Mouse (Mus musculus): ENCODE measurements around the gene S100a3. TPM values are rescaled to one million over a fixed set of nuclear protein-coding genes. Genes with fewer than 3 reads are reported as not detected.
A peak's percentile ranks its signal among the peaks of the same experiment; 100 is the strongest.

The S100a3 gene
- polyA plus RNA-seq, 1 experiment from 2014 or later: 1.1 TPM

DNA sequence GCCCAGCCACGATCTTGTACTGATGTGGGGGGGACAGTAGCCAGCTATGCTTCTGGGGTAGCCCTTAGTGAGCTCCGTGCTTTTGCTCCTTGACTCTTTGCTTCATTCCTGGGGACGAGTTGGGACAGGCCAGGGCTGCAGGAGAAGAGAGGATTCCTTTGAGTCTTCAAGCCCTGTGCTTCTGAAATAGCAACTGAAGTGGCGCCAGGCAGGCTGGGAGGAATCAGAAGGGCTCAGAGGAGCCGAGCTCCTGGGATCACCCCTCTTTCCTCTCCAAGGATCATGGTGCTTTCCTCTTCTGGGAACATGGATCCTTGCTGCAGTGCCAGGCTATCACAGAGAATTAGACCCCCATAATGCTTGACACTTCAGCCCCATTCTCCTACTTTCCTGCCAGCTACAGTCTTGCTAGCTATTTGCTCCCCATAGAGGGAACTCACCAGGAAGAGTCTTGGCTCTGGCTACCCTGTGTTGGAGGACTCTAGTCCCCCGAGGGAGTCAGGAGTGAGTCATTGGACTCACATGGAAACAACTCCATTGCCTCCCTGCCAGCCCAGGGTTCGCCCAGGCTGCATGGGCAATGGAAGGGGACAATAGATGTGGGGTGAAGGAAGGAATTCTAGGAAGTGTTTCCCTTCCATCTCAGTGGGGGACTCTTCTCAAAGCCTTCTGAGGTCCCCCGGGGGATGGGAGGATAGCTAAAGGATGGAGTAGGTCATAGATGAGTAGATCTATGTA lies 40.2 kb downstream of the S100a3 start:
- WGBS: 72% methylated on average over 8 of the region's 8 CpGs
- no peak for ATAC-seq
- no peaks in the 10 kb centered on the region for H3K27me3 ChIP-seq (replicated peaks; ENCODE audit: insufficient read depth, low read length)
- H3K27ac ChIP-seq (ENCODE audit: low read length): no peak overlapping the region
- H3K4me3 ChIP-seq (ENCODE audit: low read depth, low read length): no peak overlapping the region
- DNase-seq (ENCODE audit: low spot score): no peak
- H3K9ac ChIP-seq (replicated peaks; ENCODE audit: low read depth): no peak overlapping the region
- no peak for TF ChIP-seq CTCF (IDR thresholded peaks at IDR 0.05)
- TF ChIP-seq EP300 (IDR thresholded peaks at IDR 0.05): no peak
- H3K4me1 ChIP-seq (ENCODE audit: insufficient read depth, low read depth, low read length): peaks cover 9% of the 10 kb centered on the region
- no peaks in the 10 kb centered on the region for H3K9me3 ChIP-seq (ENCODE audit: low read length)
- no peaks in the 10 kb centered on the region for H3K36me3 ChIP-seq (ENCODE audit: insufficient read depth, low read length)
- no peak overlapping the region for H3K4me2 ChIP-seq (replicated peaks; ENCODE audit: low read depth, low read length)

DNA sequence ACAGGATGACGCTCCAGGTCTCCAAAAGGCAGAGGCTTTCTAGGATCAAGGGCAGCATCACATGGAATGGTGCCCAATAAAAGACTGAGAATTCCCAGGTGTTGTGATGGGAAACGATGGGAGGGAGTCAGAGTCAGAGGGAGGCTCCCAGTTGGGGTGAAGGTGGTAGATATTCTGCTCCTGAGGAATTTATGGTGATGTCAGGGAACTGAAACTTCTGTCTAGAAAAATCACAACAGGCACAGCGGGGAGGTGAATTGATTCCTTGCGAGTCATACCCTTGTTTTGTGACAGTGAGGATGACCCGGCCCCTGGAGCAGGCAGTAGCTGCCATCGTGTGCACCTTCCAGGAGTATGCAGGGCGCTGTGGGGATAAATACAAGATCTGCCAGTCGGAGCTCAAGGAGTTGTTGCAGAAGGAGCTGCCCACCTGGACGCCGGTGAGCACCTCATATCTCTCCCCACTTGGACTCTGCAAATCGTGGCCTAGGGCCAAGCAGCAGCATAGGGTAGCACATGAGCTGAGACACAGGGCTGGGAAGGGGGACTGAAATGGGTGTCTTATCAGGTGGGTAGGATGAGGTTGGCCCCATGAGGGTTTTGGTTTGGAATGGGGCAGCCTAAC lies 41.2 kb downstream of the S100a3 start, which contains the start of gene Gm42674:
Gene Gm42674 (plus strand): TSS at position 419 of the 625 bp plus-strand sequence.
- WGBS: 70% methylated on average over 11 of the region's 11 CpGs
- H3K27me3 ChIP-seq (replicated peaks; ENCODE audit: insufficient read depth, low read length): no peaks in the 10 kb centered on the region
- H3K27ac ChIP-seq (ENCODE audit: low read length): no peak within 1 kb of the TSS
- TF ChIP-seq EP300 (IDR thresholded peaks at IDR 0.05): no peak
- no peak for TF ChIP-seq CTCF (IDR thresholded peaks at IDR 0.05)
- no peak within 1 kb of the TSS for H3K9ac ChIP-seq (replicated peaks; ENCODE audit: low read depth)
- peaks cover 9% of the 10 kb centered on the region for H3K4me1 ChIP-seq (ENCODE audit: insufficient read depth, low read depth, low read length)
- no peak within 1 kb of the TSS for H3K4me3 ChIP-seq (ENCODE audit: low read depth, low read length)
- no peaks in the 10 kb centered on the region for H3K9me3 ChIP-seq (ENCODE audit: low read length)
- H3K4me2 ChIP-seq (replicated peaks; ENCODE audit: low read depth, low read length): no peak within 1 kb of the TSS
- DNase-seq (ENCODE audit: low spot score) (no peak), ATAC-seq (no peak)
- no peaks in the 10 kb centered on the region for H3K36me3 ChIP-seq (ENCODE audit: insufficient read depth, low read length)

DNA sequence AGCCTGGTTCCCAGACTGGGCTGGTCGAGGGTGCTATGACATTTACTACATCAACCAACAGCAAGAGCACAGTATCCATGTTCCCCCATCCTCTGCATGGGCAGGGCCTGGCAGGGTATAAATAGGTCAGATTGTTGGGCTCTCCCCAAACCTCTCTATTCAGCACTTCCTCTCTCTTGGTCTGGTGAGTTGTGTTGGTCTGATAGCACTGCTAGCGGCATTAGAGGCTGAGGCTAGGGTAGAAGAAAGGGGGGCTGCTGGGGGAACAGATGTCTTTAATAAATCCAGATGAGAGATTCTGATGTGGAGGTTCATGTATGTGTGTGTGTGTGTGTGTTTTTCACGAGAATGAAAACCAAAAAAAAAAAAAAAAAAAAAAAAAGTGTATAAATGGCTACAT lies 43.2 kb downstream of the S100a3 start, which contains the start of gene S100a4:
Gene S100a4 (plus strand): TSS at position 149 of the 400 bp plus-strand sequence.
- Histone ChIP-seq H3K27ac (ENCODE audit: low read length) (peak within 1 kb of the TSS; percentile 68), H3K27me3 (replicated peaks; ENCODE audit: insufficient read depth, low read length) (no peaks in the 10 kb centered on the region), H3K4me3 (ENCODE audit: low read depth, low read length) (no peak within 1 kb of the TSS), H3K36me3 (ENCODE audit: insufficient read depth, low read length) (no peaks in the 10 kb centered on the region), H3K9ac (replicated peaks; ENCODE audit: low read depth) (no peak within 1 kb of the TSS), H3K4me1 (ENCODE audit: insufficient read depth, low read depth, low read length) (peaks cover 9% of the 10 kb centered on the region), H3K4me2 (replicated peaks; ENCODE audit: low read depth, low read length) (no peak within 1 kb of the TSS), H3K9me3 (ENCODE audit: low read length) (no peaks in the 10 kb centered on the region)
- DNase-seq (ENCODE audit: low spot score): no peak
- ATAC-seq: no peak
- no peak for TF ChIP-seq EP300 (IDR thresholded peaks at IDR 0.05)
- TF ChIP-seq CTCF (IDR thresholded peaks at IDR 0.05): no peak
- WGBS: 71% methylated on average over 3 of the region's 3 CpGs

DNA sequence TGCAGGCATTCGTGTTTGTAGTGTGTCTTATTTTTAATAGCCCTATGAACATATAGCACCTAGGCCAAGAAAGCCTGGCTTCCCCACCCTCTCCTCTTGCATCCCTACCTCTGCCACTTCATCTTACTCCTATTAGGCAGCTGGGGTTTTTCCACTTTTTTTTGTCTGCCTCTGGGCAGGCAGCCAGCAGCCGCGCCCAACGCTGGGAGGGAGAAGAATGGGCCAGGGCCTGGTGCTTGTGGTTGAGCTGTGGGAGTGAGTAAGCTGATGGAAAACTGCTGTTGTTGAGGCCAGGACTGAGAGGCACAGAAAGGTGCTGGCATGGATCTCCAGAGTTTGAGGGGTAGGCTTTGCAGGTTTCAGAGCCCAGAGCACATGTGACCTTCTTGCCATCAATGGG lies 44.0 kb downstream of the S100a3 start:
- H3K9ac ChIP-seq (replicated peaks; ENCODE audit: low read depth): no peak overlapping the region
- no peak overlapping the region for H3K4me2 ChIP-seq (replicated peaks; ENCODE audit: low read depth, low read length)
- WGBS: 23% methylated on average over 4 of the region's 4 CpGs
- H3K4me1 ChIP-seq (ENCODE audit: insufficient read depth, low read depth, low read length): peaks cover 9% of the 10 kb centered on the region
- no peaks in the 10 kb centered on the region for H3K27me3 ChIP-seq (replicated peaks; ENCODE audit: insufficient read depth, low read length)
- no peaks in the 10 kb centered on the region for H3K36me3 ChIP-seq (ENCODE audit: insufficient read depth, low read length)
- ATAC-seq (peak; percentile 88), DNase-seq (ENCODE audit: low spot score) (peak; percentile 86)
- H3K9me3 ChIP-seq (ENCODE audit: low read length): no peaks in the 10 kb centered on the region
- H3K4me3 ChIP-seq (ENCODE audit: low read depth, low read length): no peak overlapping the region
- peak overlapping the region; percentile 68 for H3K27ac ChIP-seq (ENCODE audit: low read length)
- TF ChIP-seq EP300 (IDR thresholded peaks at IDR 0.05) (0 out of 2 replicates have a peak, but pooled peaks have one; percentile 10), CTCF (IDR thresholded peaks at IDR 0.05) (no peak)

DNA sequence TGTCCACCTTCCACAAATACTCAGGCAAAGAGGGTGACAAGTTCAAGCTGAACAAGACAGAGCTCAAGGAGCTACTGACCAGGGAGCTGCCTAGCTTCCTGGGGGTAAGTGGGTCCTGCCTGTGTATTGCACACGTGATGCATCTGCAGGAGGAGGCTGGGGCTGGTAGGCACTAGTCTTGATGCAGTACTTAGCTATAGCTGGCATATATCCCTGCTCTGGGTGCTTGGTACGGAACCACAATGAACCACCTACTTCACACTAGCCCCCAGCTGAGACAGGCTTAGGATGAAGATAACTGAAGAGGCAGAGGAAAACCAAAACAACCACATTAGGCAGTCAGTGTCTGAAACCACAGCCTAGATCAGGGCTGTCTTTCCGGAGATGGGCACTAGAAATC lies 44.7 kb downstream of the S100a3 start:
- H3K9ac ChIP-seq (replicated peaks; ENCODE audit: low read depth): no peak overlapping the region
- no peak overlapping the region for H3K4me3 ChIP-seq (ENCODE audit: low read depth, low read length)
- DNase-seq (ENCODE audit: low spot score): peak; percentile 23
- 74% methylated on average over 3 of the region's 3 CpGs for WGBS
- peaks cover 9% of the 10 kb centered on the region for H3K4me1 ChIP-seq (ENCODE audit: insufficient read depth, low read depth, low read length)
- peak overlapping the region; percentile 68 for H3K27ac ChIP-seq (ENCODE audit: low read length)
- H3K36me3 ChIP-seq (ENCODE audit: insufficient read depth, low read length): no peaks in the 10 kb centered on the region
- no peak overlapping the region for H3K4me2 ChIP-seq (replicated peaks; ENCODE audit: low read depth, low read length)
- no peaks in the 10 kb centered on the region for H3K9me3 ChIP-seq (ENCODE audit: low read length)
- no peaks in the 10 kb centered on the region for H3K27me3 ChIP-seq (replicated peaks; ENCODE audit: insufficient read depth, low read length)
- peak; percentile 48 for ATAC-seq
- TF ChIP-seq EP300 (IDR thresholded peaks at IDR 0.05) (no peak), CTCF (IDR thresholded peaks at IDR 0.05) (no peak)

DNA sequence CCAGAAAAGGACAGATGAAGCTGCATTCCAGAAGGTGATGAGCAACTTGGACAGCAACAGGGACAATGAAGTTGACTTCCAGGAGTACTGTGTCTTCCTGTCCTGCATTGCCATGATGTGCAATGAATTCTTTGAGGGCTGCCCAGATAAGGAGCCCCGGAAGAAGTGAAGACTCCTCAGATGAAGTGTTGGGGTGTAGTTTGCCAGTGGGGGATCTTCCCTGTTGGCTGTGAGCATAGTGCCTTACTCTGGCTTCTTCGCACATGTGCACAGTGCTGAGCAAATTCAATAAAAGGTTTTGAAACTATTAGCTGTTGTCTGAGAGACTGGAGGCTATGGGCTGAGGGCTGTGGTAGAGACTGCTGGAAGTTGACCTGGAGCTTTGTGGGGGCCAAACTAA lies 45.4 kb downstream of the S100a3 start:
- no peak for DNase-seq (ENCODE audit: low spot score)
- H3K27ac ChIP-seq (ENCODE audit: low read length): no peak overlapping the region
- no peak overlapping the region for H3K9ac ChIP-seq (replicated peaks; ENCODE audit: low read depth)
- TF ChIP-seq EP300 (IDR thresholded peaks at IDR 0.05): no peak
- TF ChIP-seq CTCF (IDR thresholded peaks at IDR 0.05): no peak
- 75% methylated on average over 2 of the region's 2 CpGs for WGBS
- no peak overlapping the region for H3K4me3 ChIP-seq (ENCODE audit: low read depth, low read length)
- H3K4me1 ChIP-seq (ENCODE audit: insufficient read depth, low read depth, low read length): peaks cover 9% of the 10 kb centered on the region
- ATAC-seq: no peak
- H3K9me3 ChIP-seq (ENCODE audit: low read length): no peaks in the 10 kb centered on the region
- no peaks in the 10 kb centered on the region for H3K27me3 ChIP-seq (replicated peaks; ENCODE audit: insufficient read depth, low read length)
- no peak overlapping the region for H3K4me2 ChIP-seq (replicated peaks; ENCODE audit: low read depth, low read length)
- no peaks in the 10 kb centered on the region for H3K36me3 ChIP-seq (ENCODE audit: insufficient read depth, low read length)

All from lung, postnatal 0 days (tissue).